Mouse (Mus musculus) frontal cortex, postnatal 10 days (tissue): ENCODE data around the gene Ccm2.

Experiments used
- DNase-seq, 2 experiments: peaks; one replicate each; pipeline ENCODE4 v3.0.0; 2022; ENCODE audit warnings: low spot score in 2 of 2, mixed read lengths in 1 of 2

The Ccm2 gene

GRCm38 (mm10) chr11:6529961-6530360 is 16.7 kb upstream of the Ccm2 start:
- no peak for DNase-seq

DNA sequence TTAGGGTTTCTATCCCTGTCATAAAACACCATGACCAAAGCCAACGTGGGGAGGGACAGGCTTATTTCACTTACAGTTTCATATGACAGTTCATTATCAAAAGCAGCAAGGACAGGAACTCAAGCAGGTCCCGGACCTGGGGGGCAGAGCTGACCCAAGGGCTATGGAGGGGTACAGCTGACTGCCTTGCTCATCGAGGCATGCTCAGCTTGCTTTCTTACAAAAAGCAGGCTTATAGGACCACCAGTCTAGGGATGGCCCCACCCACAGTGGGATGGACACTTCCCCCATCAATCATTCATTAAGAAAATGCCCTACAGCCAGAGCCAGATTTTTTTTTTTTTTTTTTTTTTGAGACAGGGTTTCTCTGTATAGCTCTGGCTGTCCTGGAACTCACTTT is 15.9 kb upstream of the Ccm2 start:
- no peak for DNase-seq

DNA sequence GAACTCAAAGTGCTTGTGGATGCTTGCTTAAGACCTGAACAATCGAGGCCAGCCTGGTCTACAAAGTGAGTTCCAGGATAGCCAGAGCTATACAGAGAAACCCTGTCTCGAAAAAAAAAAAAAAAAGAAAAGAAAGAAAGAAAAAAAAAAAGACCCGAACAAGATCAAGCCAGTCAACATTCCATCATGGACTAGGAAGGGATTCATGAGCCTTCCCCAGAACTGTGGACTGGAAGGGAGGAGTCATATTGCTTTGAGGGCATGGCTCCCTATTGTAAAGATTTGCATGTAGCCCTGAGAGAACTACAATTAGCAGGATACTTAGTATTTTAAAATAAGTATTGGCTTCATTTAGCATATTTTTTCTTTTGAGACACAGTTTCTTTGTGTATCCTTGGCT is 2.0 kb upstream of the Ccm2 start:
- no peak for DNase-seq

DNA sequence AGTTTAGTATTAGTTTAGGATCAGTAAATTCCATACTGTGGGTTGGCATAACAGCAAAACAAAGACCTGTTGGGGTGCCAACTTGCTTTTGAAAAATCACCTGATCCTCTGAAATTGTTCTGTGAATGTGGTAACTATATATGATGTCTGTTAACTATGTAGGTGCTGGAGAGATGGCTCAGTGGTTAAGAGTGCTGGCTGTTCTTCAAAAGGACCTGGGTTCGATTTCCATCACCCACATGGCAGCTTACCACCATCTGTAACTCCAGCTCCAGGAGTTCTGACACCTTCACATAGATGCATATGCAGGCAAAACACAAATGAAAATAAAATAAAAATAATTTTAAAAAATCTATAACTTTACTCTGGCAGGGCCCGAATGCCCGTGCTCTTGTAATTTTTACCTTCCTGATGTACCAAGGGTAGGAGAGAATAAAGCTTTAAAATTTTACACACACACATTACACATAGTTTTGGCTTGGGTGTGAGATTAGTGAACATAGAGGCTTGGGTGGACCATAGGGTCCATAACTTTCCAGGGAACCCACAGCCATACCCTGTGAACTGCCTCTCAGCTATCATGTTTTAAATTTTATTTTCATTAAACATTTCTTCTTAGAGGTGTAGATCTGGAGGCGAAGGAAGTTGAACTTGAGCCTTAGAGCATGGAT is 1.4 kb upstream of the Ccm2 start:
- no peak for DNase-seq

DNA sequence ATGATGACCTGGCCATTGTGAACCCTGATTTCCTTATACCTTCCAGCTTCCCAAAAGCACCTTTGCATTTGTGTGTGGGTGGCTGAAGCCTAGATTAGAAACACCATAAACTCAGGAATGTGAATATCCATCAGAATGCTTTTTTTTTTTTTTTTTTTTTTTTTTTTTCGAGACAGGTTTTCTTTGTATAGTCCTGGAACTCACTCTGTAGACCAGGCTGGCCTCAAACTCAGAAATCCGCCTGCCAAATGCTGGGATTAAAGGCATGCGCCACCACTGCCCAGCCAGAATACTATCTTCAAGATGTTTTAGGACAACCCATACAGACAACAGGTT is 862 bp upstream of the Ccm2 start:
- DNase-seq, result no peak

GRCm38 (mm10) chr11:6547037-6547680 is 472 bp downstream of the Ccm2 start:
- DNase-seq, result peak; percentile 38 to 65

DNA sequence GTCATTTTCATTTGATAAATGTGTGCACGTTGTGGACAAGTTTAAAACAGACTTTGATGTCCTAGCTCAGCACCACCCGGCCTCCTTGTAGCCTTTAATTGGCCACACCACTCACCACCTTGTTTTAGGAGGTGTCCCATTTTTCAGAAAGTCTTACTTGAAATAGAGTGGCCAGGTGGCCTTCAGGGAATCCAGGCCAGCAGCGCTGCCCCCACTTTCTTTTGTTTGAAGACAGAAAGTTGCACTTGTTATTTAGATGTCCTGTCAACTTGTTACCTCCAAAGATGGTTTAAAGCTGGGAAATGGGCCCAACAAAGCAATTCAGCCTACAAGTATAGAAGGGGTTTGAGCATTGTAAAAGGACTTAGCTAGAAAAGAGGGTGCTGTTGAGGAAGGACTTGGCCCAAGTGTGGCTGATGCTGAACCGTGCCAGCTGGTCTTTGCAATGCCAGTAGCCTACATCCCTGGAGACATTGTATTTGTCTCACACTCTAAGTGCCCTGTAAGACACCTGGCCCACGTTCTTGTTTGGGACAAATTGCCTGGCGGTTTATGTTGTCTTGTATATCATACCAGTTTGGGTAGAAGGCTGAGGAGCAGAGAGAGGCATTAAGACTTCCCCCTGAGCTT is 1.1 kb downstream of the Ccm2 start:
- no peak for DNase-seq

GRCm38 (mm10) chr11:6549770-6550169 is 3.1 kb downstream of the Ccm2 start:
- no peak for DNase-seq

DNA sequence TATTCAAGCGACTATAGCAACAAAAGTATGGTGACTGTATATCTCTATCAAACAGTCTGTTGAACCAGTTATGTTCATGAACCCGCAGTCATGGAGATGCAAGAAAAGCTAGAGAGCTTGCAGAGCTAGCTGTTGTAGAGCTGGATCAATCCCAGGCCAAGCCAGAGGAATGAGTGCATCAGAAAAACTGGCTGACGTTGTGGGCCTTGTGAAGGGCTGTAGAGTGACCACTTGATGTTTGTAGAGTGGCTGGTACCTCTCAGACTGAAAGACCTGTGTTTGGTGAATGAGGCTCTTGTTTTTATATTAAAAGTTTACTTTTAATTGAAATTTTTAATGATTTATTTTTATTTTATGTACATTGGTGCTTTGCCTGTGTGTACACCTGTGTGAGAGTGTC is 3.5 kb downstream of the Ccm2 start:
- no peak for DNase-seq

DNA sequence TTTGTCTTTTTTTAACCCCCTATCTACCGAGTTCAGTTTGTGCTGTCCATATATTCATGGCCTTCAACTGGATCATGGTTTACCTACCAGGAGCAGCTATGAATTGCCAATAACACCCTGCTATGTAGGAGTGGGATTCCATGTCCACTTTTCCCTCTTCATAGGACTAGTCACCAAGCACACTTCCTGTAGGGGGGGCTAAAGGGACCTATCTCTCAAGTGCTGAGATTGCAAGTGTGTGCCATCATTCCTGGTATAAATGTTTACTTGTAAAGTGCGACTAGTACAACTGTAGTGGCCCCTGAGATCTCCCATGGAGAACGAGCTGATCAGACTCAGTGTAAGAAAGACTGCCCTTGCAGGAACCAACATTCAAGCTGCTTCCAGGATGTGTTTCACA is 11.5 kb downstream of the Ccm2 start:
- DNase-seq, result no peak

GRCm38 (mm10) chr11:6559996-6560395 is 13.3 kb downstream of the Ccm2 start:
- DNase-seq, result no peak

- DNase-seq, result no peak
Measured at GRCm38 (mm10) chr11:6560655-6561360, 14.1 kb downstream of the Ccm2 start.

- DNase-seq, result no peak
Measured at GRCm38 (mm10) chr11:6561474-6561873, 14.8 kb downstream of the Ccm2 start.

GRCm38 (mm10) chr11:6562359-6562758 is 15.7 kb downstream of the Ccm2 start:
- DNase-seq, result no peak

DNA sequence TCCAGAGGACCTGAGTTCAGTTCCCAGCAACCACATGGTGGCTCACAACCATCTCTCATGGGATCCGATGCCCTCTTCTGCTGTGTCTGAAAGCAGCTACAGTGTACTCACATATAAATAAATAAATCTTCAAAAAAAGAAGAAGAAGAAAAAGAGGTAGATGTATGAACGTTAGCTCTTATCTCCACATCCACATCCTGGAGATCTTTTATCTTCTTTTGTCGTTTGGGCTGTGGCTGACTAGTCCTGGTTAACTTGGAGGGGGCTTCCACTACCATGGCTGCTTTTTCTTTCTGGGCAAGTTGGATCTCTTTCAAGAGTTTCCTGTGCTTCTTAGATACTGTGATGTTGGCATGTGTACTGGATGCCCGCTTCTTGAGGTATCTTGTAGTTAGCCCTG is 16.5 kb downstream of the Ccm2 start:
- no peak for DNase-seq

DNA sequence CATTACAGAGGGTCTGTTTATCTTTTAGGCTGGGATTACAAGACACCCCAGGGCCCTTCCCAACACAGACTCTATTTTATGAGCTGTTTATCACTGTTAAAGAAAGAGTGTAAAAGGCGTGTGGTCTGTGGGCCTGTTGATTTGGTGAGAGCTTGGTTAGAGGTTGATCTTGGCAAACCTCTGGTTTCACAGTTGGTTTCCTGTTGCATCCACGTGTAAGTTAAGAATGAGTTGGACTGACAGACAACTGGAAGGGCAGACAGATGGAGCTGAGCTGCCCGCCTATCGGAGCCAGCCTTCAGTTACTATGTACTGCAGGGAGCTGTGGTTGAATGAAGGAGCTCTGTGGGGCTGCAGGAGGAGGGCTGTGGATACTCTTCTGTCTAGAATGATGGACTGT is 19.8 kb downstream of the Ccm2 start:
- no peak for DNase-seq

DNA sequence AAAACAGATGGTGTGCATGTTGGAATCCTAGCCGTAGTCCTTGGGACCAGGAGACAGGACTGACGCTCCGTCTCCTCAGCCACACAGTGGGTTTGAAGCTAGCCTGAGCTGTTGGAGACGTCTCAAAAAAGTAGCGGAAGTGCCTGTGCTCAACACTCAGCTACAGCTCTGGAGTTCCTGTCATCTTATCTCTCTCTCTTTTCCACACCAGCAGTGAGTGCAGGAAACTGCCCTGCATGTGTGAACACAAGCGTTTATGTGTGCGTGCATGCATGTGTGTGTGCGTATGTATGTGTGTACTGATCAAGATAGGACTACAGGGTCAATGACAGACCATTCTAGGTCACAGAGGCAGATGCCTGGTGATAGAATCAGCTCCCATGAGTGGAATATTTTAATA is 21.3 kb downstream of the Ccm2 start:
- DNase-seq, result no peak

DNA sequence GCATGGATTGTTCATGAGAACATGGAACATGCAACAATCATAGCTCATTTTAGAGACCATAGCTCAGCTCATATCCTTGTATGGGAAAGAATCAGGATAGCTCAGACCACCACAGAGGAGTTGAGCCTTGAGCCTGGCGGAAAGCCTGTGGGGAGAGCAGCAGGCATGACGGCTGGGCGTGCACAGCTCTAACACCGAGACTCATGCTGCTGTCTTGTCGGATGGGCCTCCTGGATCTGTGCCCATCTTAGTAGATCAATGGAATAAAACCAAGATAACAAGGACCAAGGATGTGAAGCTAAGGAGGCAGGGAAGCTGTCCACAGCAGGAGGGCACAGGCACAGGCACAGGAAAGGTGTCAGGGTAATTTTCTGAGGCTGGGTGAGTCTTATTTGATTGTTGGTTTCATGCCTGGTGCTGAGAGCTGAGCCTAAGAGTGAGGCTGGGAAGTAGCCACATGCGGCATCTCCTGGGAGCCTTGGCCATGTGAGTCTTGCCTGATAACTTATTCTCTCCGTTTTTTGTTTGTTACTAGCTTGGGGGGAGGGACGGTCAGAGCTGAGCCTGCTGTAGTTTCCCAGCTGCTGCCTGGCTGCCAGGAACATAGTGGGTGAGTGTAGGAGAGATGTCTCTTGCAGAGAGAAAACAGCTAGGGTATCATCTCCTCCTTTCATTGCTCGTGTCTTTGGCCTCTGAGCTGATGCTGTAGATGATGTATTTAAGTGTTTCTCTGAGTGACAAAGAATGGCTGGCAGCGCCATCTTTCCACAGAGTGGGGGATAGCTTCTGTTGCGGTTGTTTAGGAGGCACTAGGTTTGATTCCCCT is 22.1 kb downstream of the Ccm2 start:
- DNase-seq, result peak in 1 of 2 experiments; percentile 22

- DNase-seq, result no peak
Measured at GRCm38 (mm10) chr11:6569410-6569777, 22.7 kb downstream of the Ccm2 start.

DNA sequence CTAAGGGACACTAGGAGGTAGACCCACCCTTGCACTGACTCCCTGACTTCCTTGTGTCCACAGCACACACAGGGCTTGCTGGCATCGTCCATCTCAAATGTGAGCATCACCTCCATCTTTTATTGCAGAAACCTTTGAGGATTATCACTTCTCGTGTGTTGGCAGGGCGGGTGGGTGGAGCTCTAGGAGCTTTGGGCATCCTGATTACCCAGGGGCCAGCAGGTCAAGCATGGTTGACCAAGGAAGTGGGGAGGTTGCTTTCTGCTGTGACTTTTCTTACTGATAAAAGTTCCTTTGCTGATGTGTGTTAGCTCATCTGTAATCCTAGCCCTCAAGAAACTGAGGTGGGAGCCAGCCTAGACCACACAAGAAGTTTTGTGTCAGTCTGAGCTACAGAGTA is 29.5 kb downstream of the Ccm2 start:
- no peak for DNase-seq

DNA sequence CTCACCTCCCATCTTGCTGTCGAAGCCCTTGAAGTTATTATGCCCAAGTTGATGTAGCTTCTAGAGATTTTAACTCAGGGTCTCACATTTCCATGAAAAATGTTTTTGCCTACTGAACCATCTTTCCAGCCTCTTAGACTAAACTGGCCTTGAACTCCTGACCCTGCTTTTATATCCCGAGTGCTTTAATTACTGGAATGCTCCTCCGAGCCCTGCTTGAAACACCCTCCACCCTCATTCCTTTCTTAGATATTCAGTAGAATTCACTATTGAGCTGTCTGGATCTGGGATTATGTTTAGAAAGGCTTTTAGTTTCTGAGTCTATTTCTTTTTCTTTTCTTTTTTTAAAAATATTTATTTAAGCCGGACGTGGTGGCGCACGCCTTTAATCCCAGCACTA is 32.7 kb downstream of the Ccm2 start:
- DNase-seq, result no peak
